Mouse (Mus musculus): ENCODE results near the gene Evi5.

The Evi5 gene

GRCm38 (mm10) chr5:107753656-107754055 is 121.3 kb downstream of the Evi5 start:
- no peak for DNase-seq (ENCODE audit: low read depth, low spot score)

- DNase-seq (ENCODE audit: low read depth, low spot score), result no peak
Observed at GRCm38 (mm10) chr5:107749229-107749916, 125.5 kb downstream of the Evi5 start.

GRCm38 (mm10) chr5:107739023-107739422 is 135.9 kb downstream of the Evi5 start:
- no peak for DNase-seq (ENCODE audit: low read depth, low spot score)

GRCm38 (mm10) chr5:107738296-107738695 is 136.6 kb downstream of the Evi5 start:
- no peak for DNase-seq (ENCODE audit: low read depth, low spot score)

- no peak for DNase-seq (ENCODE audit: low read depth, low spot score)
Observed at GRCm38 (mm10) chr5:107736171-107736570, 138.7 kb downstream of the Evi5 start.

- no peak for DNase-seq (ENCODE audit: low read depth, low spot score)
Observed at GRCm38 (mm10) chr5:107731844-107732243, 143.1 kb downstream of the Evi5 start.

GRCm38 (mm10) chr5:107731408-107731807 is 143.5 kb downstream of the Evi5 start:
- no peak for DNase-seq (ENCODE audit: low read depth, low spot score)

- no peak for DNase-seq (ENCODE audit: low read depth, low spot score)
Observed at GRCm38 (mm10) chr5:107727007-107727402, 147.9 kb downstream of the Evi5 start.

- DNase-seq (ENCODE audit: low read depth, low spot score), result no peak
Observed at GRCm38 (mm10) chr5:107726281-107727006, 148.5 kb downstream of the Evi5 start.

GRCm38 (mm10) chr5:107725435-107726261 is 149.3 kb downstream of the Evi5 start, which contains the start of gene Gfi1:
Gene Gfi1, minus strand, starts transcription at chr5:107726036.
- DNase-seq (ENCODE audit: low read depth, low spot score), result no peak

GRCm38 (mm10) chr5:107724661-107725434 is 150.1 kb downstream of the Evi5 start:
- DNase-seq (ENCODE audit: low read depth, low spot score), result no peak

GRCm38 (mm10) chr5:107723541-107724511 is 151.1 kb downstream of the Evi5 start:
- DNase-seq (ENCODE audit: low read depth, low spot score), result no peak

GRCm38 (mm10) chr5:107722661-107723532 is 152.0 kb downstream of the Evi5 start:
- DNase-seq (ENCODE audit: low read depth, low spot score), result no peak

- no peak for DNase-seq (ENCODE audit: low read depth, low spot score)
Observed at GRCm38 (mm10) chr5:107721638-107722011, 153.3 kb downstream of the Evi5 start.

- no peak for DNase-seq (ENCODE audit: low read depth, low spot score)
Observed at GRCm38 (mm10) chr5:107720991-107721637, 153.8 kb downstream of the Evi5 start.

GRCm38 (mm10) chr5:107720511-107720910 is 154.4 kb downstream of the Evi5 start:
- no peak for DNase-seq (ENCODE audit: low read depth, low spot score)

GRCm38 (mm10) chr5:107719786-107720185 is 155.1 kb downstream of the Evi5 start:
- DNase-seq (ENCODE audit: low read depth, low spot score), result no peak

GRCm38 (mm10) chr5:107719209-107719608 is 155.7 kb downstream of the Evi5 start:
- no peak for DNase-seq (ENCODE audit: low read depth, low spot score)

GRCm38 (mm10) chr5:107717871-107718361 is 157.0 kb downstream of the Evi5 start:
- DNase-seq (ENCODE audit: low read depth, low spot score), result no peak
